Mouse (Mus musculus) brain, embryonic 14.5 days (tissue): ENCODE measurements at regions not wholly inside any gene's neighbourhood (a gene's known extent, or its start where the extent isn't known, plus 50 kb on each side); places are given as distances from the start of the nearest gene placed in this dataset.

Experiments used
- DNase-seq: peaks from one replicate; pipeline ENCODE4 v3.0.0-alpha.2; 2011; ENCODE audit warnings: low read depth
- CTCF ChIP-seq: fragments of 200-500 bp; IDR thresholded peaks from 2 replicates; pipeline ENCODE4 v1.5.1; 2012; ENCODE audit warnings: inconsistent platforms, mild to moderate bottlenecking, moderate library complexity, borderline replicate concordance; ENCODE audit not compliant: insufficient read depth, insufficient read length; ENCODE audit errors: extremely low read depth
- POLR2A ChIP-seq: fragments of 200-500 bp; IDR thresholded peaks from 2 replicates; pipeline ENCODE4 v1.6.1; 2012; ENCODE audit warnings: mild to moderate bottlenecking, inconsistent platforms, borderline replicate concordance; ENCODE audit not compliant: poor library complexity, insufficient read depth, insufficient read length, severe bottlenecking; ENCODE audit errors: extremely low read depth

DNA sequence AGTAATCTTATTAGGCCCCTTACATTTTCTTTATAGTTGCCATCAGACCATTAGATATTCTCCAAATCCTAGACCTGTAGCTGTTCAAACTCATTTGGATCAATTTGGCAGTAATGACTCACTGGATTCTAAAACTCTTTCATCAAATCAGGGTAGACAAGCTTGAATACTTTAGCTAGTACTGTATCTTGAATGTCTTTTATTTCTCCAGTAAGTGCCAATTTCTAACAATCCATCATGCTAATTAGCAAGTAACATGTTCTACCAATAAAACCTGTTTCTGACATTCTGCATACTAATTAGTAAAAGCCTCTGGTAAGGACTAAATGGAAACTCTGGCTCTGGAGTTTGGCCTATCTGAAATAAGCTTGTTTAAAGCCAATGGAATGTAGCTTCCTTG, 209.9 kb downstream of the Actrt1 start:
- DNase-seq = peak; percentile 60
- no peak for TF ChIP-seq POLR2A
- no peak for TF ChIP-seq CTCF
